Mouse (Mus musculus) hematopoietic stem cell, adult 5-6 weeks (primary cell): ENCODE results near the gene Gm10668. TPM values are rescaled to one million over a fixed set of nuclear protein-coding genes. Genes with fewer than 3 reads are reported as not detected.
"Not testable (repeated sequence)": the region's sequence is repeated elsewhere in the genome, so short reads cannot be mapped to it uniquely, and the experiment has no call there.

Experiments
- ATAC-seq, 2 experiments: fragments of 125-278 bp in 1 of 2; replicated peaks in 1 of 2; 2 replicates each; pipeline ENCODE4 v1.8.0; 2016 to 2017; ENCODE audit warnings: inconsistent platforms in 2 of 2, mild to moderate bottlenecking in 2 of 2, moderate number of reproducible peaks in 2 of 2, low read depth in 1 of 2, moderate TSS enrichment in 1 of 2; ENCODE audit not compliant: low FRiP score in 2 of 2, poor library complexity in 2 of 2, severe bottlenecking in 2 of 2, insufficient read depth in 1 of 2, low TSS enrichment in 1 of 2
- total RNA-seq: library from RNA; stranded (forward); fragments of 172-1452, 232-1000 nt; gene quantifications from 2 replicates; pipeline ENCODE4 v1.2.3, GENCODE M21; 2017

Gene Gm10668
- total RNA-seq: not detected in 2 replicates

DNA sequence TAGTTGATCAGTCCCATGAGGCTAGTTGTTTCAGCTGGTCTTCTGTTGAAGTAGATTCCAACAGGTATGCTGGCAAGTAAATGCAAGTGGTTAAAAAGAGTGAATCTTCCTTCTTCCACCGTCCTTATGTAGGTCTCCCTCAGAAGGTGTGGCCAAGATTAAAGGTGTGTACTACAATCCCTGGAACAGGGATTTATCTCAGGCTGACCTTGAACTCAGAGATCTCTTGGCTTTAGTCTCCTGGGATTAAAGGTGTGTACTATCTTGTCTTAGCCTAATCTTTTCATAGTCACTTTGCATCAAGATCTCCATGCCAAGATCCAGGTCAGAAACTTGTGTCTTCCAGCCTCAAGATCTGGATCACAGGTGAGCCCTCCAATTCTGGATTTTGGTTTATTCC lies at the start of gene Gm10668:
Gene Gm10668, minus strand, starts transcription at position 101 of the 400 bp plus-strand sequence.
- ATAC-seq: not testable (repeated sequence)

DNA sequence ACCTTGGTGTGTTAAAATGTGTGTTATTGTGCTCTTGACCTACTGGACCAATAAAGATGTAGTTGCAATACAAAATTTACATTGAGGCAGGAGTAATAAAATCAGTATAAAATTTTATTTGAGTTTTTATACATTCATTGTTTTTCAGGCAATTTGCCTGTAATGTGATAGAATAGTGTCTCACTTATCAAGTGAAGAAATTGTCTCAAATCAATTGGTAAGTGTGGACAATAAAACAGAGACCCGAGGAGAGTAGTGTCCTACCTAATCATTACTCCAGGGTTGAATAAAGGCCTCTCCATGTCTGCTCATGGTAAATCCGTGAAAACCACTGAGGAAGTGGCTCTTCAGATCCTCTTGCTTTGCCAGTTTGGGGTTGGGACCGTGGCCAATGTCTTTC lies 40.5 kb upstream of the Gm10668 start, which contains the start of gene Vmn1r112:
Gene Vmn1r112, plus strand, starts transcription at position 301 of the 400 bp plus-strand sequence.
- ATAC-seq: not testable (repeated sequence)

DNA sequence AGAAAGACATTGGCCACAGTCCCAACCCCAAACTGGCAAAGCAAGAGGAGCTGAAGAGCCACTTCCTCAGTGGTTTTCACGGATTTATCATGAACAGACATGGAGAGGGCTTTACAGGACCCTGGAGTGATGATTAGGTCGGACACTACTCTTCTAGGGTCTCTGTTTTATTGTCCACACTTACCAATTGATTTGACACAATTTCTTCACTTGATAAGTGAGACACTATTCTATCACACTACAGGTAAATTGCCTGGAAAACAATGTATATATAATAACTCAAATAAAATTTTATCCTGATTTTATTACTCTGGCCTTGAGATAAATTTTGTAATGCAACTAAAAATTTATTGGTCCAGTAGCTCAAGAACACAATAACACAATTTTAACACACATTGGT lies 27.3 kb downstream of the Gm10668 start, which contains the start of gene Vmn1r111:
Gene Vmn1r111, minus strand, starts transcription at position 101 of the 400 bp plus-strand sequence.
- ATAC-seq: not testable (repeated sequence)

Other genes starting within 250 kb of the Gm10668 start
- not detected in 2 replicates for gene Vmn1r103, start 220.1 kb downstream of the Gm10668 start, total RNA-seq
- not detected in 2 replicates for gene Vmn1r104, start 196.8 kb downstream of the Gm10668 start, total RNA-seq
- not detected in 2 replicates for gene Gm5726, start 184.9 kb downstream of the Gm10668 start, total RNA-seq
- gene Gm4141, start 154.4 kb downstream of the Gm10668 start, total RNA-seq: not detected in 2 replicates
- gene Gm4513, start 131.6 kb downstream of the Gm10668 start, total RNA-seq: not detected in 2 replicates
- not detected in 2 replicates for gene Vmn1r107, start 61.7 kb downstream of the Gm10668 start, total RNA-seq
- gene Vmn1r111, start 27.4 kb downstream of the Gm10668 start, total RNA-seq: not detected in 2 replicates
- gene Vmn1r112, start 40.6 kb upstream of the Gm10668 start, total RNA-seq: not detected in 2 replicates
- not detected in 2 replicates for gene Vmn1r113, start 56.7 kb upstream of the Gm10668 start, total RNA-seq
- gene Vmn1r114, start 81.6 kb upstream of the Gm10668 start, total RNA-seq: not detected in 2 replicates
- not detected in 2 replicates for gene Vmn1r115, start 114.4 kb upstream of the Gm10668 start, total RNA-seq
- gene Vmn1r116, start 141.6 kb upstream of the Gm10668 start, total RNA-seq: not detected in 2 replicates
- not detected in 2 replicates for gene Vmn1r117, start 153.5 kb upstream of the Gm10668 start, total RNA-seq
- gene Vmn1r118, start 181.7 kb upstream of the Gm10668 start, total RNA-seq: not detected in 2 replicates